Mouse (Mus musculus): ENCODE measurements around the gene Elane. TPM values are rescaled to one million over a fixed set of nuclear protein-coding genes. Genes with fewer than 3 reads are reported as not detected.
A peak's percentile ranks its signal among the peaks of the same experiment; 100 is the strongest.

Gene Elane
- not detected for total RNA-seq (2021)
- long read RNA-seq, experiment 1, result 0 reads
- long read RNA-seq, experiment 2, result 0 reads

- DNase-seq (ENCODE audit: low spot score in 2 of 2), result no peak
- intact Hi-C loops (cut with DNase I), result no loop called here
Measured at GRCm38 (mm10) chr10:79886054-79886453, at the start of gene Elane. Gene Elane, plus strand, starts transcription at chr10:79886247.

GRCm38 (mm10) chr10:79836918-79837317 lies 49.1 kb upstream of the Elane start:
- no peak for DNase-seq (ENCODE audit: low spot score in 2 of 2)
- intact Hi-C loops (cut with DNase I), result no loop called here

GRCm38 (mm10) chr10:79838151-79838550 lies 47.9 kb upstream of the Elane start:
- DNase-seq (ENCODE audit: low spot score in 2 of 2), result no peak
- intact Hi-C loops (cut with DNase I), result no loop called here

DNA sequence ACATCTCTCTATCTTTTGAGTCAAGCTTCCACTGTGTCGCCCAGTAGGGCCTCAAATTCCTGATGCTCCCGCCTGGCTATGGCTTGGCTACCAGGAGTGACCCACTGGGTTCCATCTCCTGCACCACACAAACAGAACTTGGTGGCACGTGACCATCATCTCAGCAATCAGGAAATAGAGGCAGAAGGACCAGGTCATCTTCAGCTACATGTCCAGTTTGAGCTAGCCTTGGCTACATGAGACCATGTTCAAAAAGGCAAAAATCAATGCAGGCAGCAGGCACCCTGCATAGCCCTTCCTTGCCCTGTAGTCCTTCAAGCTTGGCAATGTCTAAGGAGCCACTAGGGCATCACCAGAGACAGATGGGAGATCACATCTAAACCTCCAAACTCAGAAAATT lies 46.0 kb upstream of the Elane start:
- no peak for DNase-seq (ENCODE audit: low spot score in 2 of 2)
- intact Hi-C loops (cut with DNase I), result no loop called here

- intact Hi-C loops (cut with DNase I), result no loop called here
- peak; percentile 73 to 88 for DNase-seq (ENCODE audit: low spot score in 2 of 2)
Measured at GRCm38 (mm10) chr10:79840644-79841551, 45.1 kb upstream of the Elane start.

DNA sequence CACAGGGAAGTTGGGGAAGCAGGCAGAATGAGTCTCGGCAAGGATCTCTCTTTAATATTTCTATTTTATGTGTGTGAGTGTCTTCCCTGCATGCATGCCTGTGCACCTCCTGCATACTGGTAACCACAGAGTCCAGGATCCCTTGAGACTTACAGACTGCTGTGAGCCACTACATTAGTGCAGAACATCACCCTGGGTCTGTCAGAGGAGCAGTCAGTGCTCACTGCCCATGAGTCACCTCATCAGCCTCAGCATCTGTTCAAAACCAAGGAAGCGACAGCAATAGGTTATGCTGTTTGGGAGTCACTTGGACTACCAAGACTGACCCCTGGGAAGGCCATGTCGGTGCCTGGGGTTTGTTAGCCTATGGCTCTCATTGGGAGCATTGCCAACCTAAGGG lies 43.7 kb upstream of the Elane start:
- intact Hi-C loops (cut with DNase I), result no loop called here
- DNase-seq (ENCODE audit: low spot score in 2 of 2), result no peak

- intact Hi-C loops (cut with DNase I), result no loop called here
- DNase-seq (ENCODE audit: low spot score in 2 of 2), result no peak
Measured at GRCm38 (mm10) chr10:79843476-79843875, 42.6 kb upstream of the Elane start.

DNA sequence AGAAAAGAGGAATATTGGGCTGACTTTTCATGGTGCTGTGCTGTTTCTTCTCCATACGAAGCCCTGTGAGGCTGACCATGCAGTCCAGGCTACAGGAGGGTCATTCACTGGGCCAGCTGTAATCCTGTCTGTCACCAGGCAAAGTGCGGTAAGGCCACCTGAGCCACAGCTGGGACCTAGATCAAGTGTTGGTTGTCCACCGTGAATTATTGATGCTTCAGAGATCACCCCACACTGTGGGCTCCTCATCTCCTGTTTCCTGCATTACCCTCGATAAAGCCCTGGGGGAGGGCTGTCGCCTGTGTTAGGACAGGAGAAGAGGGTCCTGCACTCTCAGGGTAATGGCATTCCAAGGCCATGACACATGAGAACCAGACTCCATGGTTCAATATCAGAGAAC lies 39.5 kb upstream of the Elane start:
- DNase-seq (ENCODE audit: low spot score in 2 of 2), result no peak
- intact Hi-C loops (cut with DNase I), result no loop called here

DNA sequence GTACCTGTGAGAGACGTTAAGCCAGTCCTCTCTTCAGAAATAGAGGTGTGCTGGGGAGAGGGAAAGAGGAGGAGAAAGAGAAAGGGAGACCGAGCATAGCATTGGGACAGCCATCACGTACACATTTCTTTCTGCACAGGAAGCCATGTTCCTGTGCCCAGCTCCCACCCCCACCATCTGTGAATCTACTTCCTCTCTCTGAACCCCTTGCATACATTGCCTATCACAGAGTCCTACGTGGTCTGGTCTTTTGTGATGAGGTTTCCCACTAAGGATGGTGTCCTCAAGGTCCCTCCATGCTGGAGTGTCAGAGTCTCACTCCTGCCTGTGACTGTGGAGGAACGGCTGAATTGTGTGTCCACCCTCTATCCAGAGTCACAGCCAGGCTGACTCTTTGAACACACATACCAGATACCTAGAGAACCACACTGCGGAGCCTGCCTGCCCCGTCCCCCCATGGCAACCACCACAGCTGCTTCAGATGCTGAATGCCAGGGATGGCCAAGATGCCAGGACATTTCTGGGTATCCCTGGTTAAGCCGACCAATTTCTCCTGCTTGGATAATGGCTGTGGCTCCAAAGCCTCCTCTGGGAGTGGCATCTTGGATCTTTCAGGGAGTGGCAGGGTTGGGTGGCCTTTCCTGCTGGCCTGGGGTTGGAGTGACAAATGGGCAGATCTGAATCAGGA lies 36.0 kb upstream of the Elane start:
- intact Hi-C loops (cut with DNase I), result no loop called here
- no peak for DNase-seq (ENCODE audit: low spot score in 2 of 2)

- intact Hi-C loops (cut with DNase I), result no loop called here
- DNase-seq (ENCODE audit: low spot score in 2 of 2), result no peak
Measured at GRCm38 (mm10) chr10:79851653-79852052, 34.4 kb upstream of the Elane start.

- no peak for DNase-seq (ENCODE audit: low spot score in 2 of 2)
- intact Hi-C loops (cut with DNase I), result no loop called here
Measured at GRCm38 (mm10) chr10:79852107-79852789, 33.8 kb upstream of the Elane start.

DNA sequence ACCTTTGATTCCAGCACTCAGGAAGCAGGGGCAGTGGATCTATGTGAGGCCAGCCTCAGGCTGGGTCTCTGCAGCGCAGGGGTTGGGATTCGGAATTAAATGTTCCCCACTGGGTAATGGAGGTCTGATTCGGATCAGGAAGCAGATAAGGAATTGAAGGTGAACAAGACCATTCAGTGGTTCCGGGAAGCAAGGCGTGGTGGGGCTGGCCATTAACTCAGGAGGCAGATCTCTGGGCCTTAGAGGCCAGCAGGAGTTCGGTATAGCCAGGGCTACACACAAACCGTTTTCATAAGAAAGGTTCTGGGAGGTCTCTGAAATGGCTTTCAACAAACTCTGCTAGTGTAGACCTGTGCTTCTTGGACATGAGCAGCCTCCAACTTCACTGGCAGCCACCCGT lies 33.2 kb upstream of the Elane start:
- no peak for DNase-seq (ENCODE audit: low spot score in 2 of 2)
- intact Hi-C loops (cut with DNase I), result no loop called here

DNA sequence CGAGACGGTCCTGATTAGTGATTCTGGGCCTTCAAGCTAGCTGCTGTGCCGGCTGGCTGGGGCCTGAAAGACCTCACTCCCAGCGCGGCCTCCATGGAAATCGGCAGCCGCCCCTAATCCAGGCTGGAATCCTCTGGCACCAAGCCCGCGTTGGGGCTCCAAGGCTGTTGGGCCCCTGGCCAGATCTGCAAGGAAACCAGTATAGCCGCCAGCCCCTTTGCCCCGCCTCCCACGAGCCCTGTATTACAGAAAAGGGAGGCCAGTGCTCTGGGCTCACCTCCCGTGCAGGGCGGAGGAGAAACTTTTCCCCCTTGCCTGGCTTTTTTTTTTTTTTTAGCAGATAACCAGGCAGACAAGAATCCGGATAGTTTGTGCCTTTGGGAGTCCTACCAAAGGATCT lies 32.7 kb upstream of the Elane start:
- intact Hi-C loops (cut with DNase I), result no loop called here
- DNase-seq (ENCODE audit: low spot score in 2 of 2), result peak; percentile 83 to 90

GRCm38 (mm10) chr10:79853860-79854795 lies 31.9 kb upstream of the Elane start, which contains the start of gene Ptbp1:
Gene Ptbp1, plus strand, starts transcription at chr10:79854427.
- intact Hi-C loops (cut with DNase I), result no loop called here
- DNase-seq (ENCODE audit: low spot score in 2 of 2), result peak; percentile 99 to 100

DNA sequence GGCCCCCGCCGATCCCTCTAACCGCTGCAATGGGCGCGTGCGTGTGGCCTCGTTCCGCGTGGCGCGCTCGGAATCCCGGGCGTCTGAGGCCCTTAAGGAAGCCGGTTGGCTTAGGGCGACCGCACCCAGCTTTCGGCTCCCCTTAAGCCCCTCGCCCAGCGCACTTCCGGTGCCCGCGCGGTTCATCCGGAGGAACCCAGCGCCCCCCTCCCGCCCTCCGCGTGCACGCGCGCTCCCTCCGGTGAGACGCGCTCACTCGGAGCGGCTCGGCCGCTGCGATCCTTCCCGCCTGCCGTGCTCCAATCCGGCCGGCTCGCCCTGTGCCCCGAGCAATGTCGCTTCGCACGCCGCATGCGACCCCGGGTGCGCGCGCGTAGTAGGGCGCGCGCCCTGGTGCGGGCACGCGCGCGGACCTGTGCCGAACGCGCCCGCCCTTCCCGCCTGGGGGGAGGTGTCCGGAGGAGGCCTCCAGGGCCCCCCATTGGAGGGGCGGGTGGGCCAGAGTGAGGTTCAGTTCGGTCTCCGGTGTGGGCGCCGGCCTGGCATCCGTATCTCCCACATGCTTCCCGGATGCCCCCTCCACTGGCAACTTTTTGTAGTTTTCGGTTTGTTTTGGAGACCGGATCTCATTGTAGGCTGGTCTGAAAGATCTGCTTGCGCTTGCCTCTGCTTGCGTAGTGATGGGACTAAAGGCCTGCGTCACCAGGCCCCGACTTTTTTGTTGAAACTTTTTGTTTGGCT lies 31.1 kb upstream of the Elane start:
- peak in 1 of 2 experiments; percentile 60 for DNase-seq (ENCODE audit: low spot score in 2 of 2)
- intact Hi-C loops (cut with DNase I), result no loop called here

DNA sequence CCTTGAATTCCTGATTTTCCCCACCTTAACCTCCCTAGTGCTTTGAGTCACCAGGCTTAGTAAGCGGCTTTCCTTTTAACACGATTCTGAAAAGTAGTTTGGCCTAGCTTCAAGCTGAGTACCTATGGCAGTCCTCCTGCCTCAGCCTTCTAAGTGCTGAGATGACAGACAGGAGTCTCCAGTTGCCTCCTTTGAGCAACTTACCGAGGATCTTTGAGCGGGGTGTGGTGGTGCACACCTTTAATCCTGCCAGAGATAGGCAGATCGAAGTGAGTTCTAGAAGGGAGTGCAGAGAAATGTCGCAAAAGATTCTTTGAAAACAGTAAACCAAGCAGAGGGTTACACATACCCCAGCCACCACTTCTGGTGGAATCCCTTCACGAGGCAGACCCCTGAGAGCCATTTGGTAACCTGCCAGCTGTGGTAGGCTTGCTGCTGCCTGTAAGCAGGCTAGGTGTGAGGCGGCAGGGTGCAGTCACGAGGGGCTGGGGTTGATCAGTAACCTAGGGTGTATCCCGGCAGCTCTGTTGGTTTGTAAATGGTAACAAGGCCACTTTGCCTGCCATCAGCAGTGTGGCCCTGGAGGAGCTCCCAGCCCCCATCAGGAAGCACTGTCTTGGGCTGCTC lies 30.4 kb upstream of the Elane start:
- DNase-seq (ENCODE audit: low spot score in 2 of 2), result no peak
- intact Hi-C loops (cut with DNase I), result no loop called here

GRCm38 (mm10) chr10:79856280-79856679 lies 29.8 kb upstream of the Elane start:
- no peak for DNase-seq (ENCODE audit: low spot score in 2 of 2)
- intact Hi-C loops (cut with DNase I), result no loop called here

Measured in left cerebral cortex, postnatal 14 days (tissue).